Mouse (Mus musculus) heart, postnatal 0 days (tissue): ENCODE measurements around the gene Jak1.

Experiments used
- CTCF ChIP-seq: IDR thresholded peaks from 2 replicates; pipeline ENCODE4 v1.5.1; 2016; ENCODE audit warnings: antibody characterized with exemption, control low read depth, low read depth
- EP300 ChIP-seq: IDR thresholded peaks from 2 replicates; pipeline ENCODE4 v1.6.1; 2016; ENCODE audit warnings: antibody characterized with exemption, low read depth

DNA sequence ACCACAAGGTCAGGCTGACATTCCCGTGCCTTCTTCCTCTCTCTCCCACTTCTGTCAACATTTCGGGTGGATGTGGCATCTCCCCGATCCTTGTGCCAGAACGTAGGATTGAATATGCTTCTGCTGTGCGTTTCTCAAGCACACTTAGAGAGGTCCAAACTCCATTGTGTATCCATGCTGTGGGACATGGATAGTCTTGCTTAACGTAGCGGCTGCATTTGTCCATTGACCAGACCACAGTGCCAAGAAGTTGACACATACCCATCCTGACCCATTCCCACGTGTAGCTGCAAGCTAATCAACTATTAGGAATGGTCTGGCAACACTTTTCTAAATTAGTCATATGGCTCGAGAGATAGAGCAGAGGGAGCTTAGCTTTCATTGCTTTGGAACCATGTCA, 40.0 kb upstream of the Jak1 start:
- TF ChIP-seq CTCF (no peak), EP300 (no peak)
